Mouse (Mus musculus): ENCODE data around the gene Mid1.
"Not testable (repeated sequence)": the region's sequence is repeated elsewhere in the genome, so short reads cannot be mapped to it uniquely, and the experiment has no call there.

Mid1 gene

GRCm38 (mm10) chrX:169986519-169987367, 301.7 kb downstream of the Mid1 start:
- DNase-seq (ENCODE audit: low read depth, low spot score): not testable (repeated sequence)

GRCm38 (mm10) chrX:169987368-169987837, 302.4 kb downstream of the Mid1 start:
- DNase-seq (ENCODE audit: low read depth, low spot score): not testable (repeated sequence)

GRCm38 (mm10) chrX:169988571-169989218, 303.7 kb downstream of the Mid1 start:
- not testable (repeated sequence) for DNase-seq (ENCODE audit: low read depth, low spot score)

GRCm38 (mm10) chrX:169989219-169989595, 304.2 kb downstream of the Mid1 start:
- not testable (repeated sequence) for DNase-seq (ENCODE audit: low read depth, low spot score)

GRCm38 (mm10) chrX:169989691-169990631, 305.0 kb downstream of the Mid1 start:
- DNase-seq (ENCODE audit: low read depth, low spot score): not testable (repeated sequence)

GRCm38 (mm10) chrX:169991128-169991873, 306.3 kb downstream of the Mid1 start:
- not testable (repeated sequence) for DNase-seq (ENCODE audit: low read depth, low spot score)

GRCm38 (mm10) chrX:169992086-169992930, 307.3 kb downstream of the Mid1 start:
- not testable (repeated sequence) for DNase-seq (ENCODE audit: low read depth, low spot score)

- DNase-seq (ENCODE audit: low read depth, low spot score): not testable (repeated sequence)
Observed at GRCm38 (mm10) chrX:169992951-169993547, 308.1 kb downstream of the Mid1 start.

- DNase-seq (ENCODE audit: low read depth, low spot score): not testable (repeated sequence)
Observed at GRCm38 (mm10) chrX:169994011-169994865, 309.2 kb downstream of the Mid1 start.

- DNase-seq (ENCODE audit: low read depth, low spot score): not testable (repeated sequence)
Observed at GRCm38 (mm10) chrX:169994866-169995711, 310.1 kb downstream of the Mid1 start.

GRCm38 (mm10) chrX:169995909-169996521, 311.0 kb downstream of the Mid1 start:
- DNase-seq (ENCODE audit: low read depth, low spot score): not testable (repeated sequence)

- not testable (repeated sequence) for DNase-seq (ENCODE audit: low read depth, low spot score)
Observed at GRCm38 (mm10) chrX:169996926-169997325, 311.9 kb downstream of the Mid1 start.

GRCm38 (mm10) chrX:169997456-169997853, 312.5 kb downstream of the Mid1 start:
- DNase-seq (ENCODE audit: low read depth, low spot score): not testable (repeated sequence)

- DNase-seq (ENCODE audit: low read depth, low spot score): peak; percentile 100
Observed at GRCm38 (mm10) chrX:169997854-169998456, 313.0 kb downstream of the Mid1 start.

GRCm38 (mm10) chrX:169998559-169999219, 313.7 kb downstream of the Mid1 start:
- DNase-seq (ENCODE audit: low read depth, low spot score): not testable (repeated sequence)

Measured in WW6 (cell line).